Mouse (Mus musculus): ENCODE data around the gene Fam104a.

GRCm38 (mm10) chr11:113687031-113687430 is 3.1 kb upstream of the Fam104a start:
- no peak for TF ChIP-seq POLR2A (IDR thresholded peaks at IDR 0.05; ENCODE audit: borderline replicate concordance, low read depth, low read length)
- TF ChIP-seq CTCF (IDR thresholded peaks at IDR 0.05; ENCODE audit: low read depth, low read length): no peak

Measured in bone marrow macrophage, adult 2 months (primary cell).